Mouse (Mus musculus) c-Kit-positive CD71-positive TER-119-negative erythroid progenitor cells, embryonic 14.5 days (primary cell): Measurements from ENCODE around the gene Upf3b.
"Not testable (repeated sequence)": the region's sequence is repeated elsewhere in the genome, so short reads cannot be mapped to it uniquely, and the experiment has no call there.

ENCODE experiments used
- DNase-seq: peaks from one replicate; pipeline ENCODE4 v3.0.0-alpha.2; 2013; ENCODE audit warnings: low read depth

Gene Upf3b

GRCm38 (mm10) chrX:37110193-37110880 is at the start of gene Upf3b:
TSS of gene Upf3b (minus strand) at chrX:37110322.
- DNase-seq, result peak; percentile 91

- peak; percentile 3 for DNase-seq
Observed at GRCm38 (mm10) chrX:37157839-37158238, 47.7 kb upstream of the Upf3b start.

- DNase-seq, result peak; percentile 43
Observed at GRCm38 (mm10) chrX:37144954-37145353, 34.8 kb upstream of the Upf3b start.

- not testable (repeated sequence) for DNase-seq
Observed at GRCm38 (mm10) chrX:37144498-37144897, 34.4 kb upstream of the Upf3b start.

GRCm38 (mm10) chrX:37141732-37142131 is 31.6 kb upstream of the Upf3b start:
- DNase-seq, result no peak

GRCm38 (mm10) chrX:37126671-37127358 is 16.7 kb upstream of the Upf3b start, which contains the start of gene Nkap:
TSS of gene Nkap (plus strand) at chrX:37126795.
- DNase-seq, result peak; percentile 78

- DNase-seq, result no peak
Observed at GRCm38 (mm10) chrX:37125511-37125910, 15.4 kb upstream of the Upf3b start.

- DNase-seq, result no peak
Observed at GRCm38 (mm10) chrX:37120212-37120611, 10.1 kb upstream of the Upf3b start.

- DNase-seq, result no peak
Observed at GRCm38 (mm10) chrX:37119585-37119984, 9.5 kb upstream of the Upf3b start.

GRCm38 (mm10) chrX:37117085-37117484 is 7.0 kb upstream of the Upf3b start:
- no peak for DNase-seq

GRCm38 (mm10) chrX:37110881-37111193 is 715 bp upstream of the Upf3b start:
- no peak for DNase-seq

GRCm38 (mm10) chrX:37109526-37110192 is 463 bp downstream of the Upf3b start:
- no peak for DNase-seq

- no peak for DNase-seq
Observed at GRCm38 (mm10) chrX:37103826-37104225, 6.3 kb downstream of the Upf3b start.

- no peak for DNase-seq
Observed at GRCm38 (mm10) chrX:37098681-37099080, 11.4 kb downstream of the Upf3b start.

GRCm38 (mm10) chrX:37095106-37095768 is 14.9 kb downstream of the Upf3b start:
- no peak for DNase-seq

GRCm38 (mm10) chrX:37091457-37091856 is 18.7 kb downstream of the Upf3b start:
- DNase-seq, result no peak

- no peak for DNase-seq
Observed at GRCm38 (mm10) chrX:37088778-37089177, 21.3 kb downstream of the Upf3b start.

GRCm38 (mm10) chrX:37085665-37086064 is 24.5 kb downstream of the Upf3b start:
- no peak for DNase-seq

- peak; percentile 74 for DNase-seq
Observed at GRCm38 (mm10) chrX:37084927-37085660, 25.0 kb downstream of the Upf3b start, which contains the start of gene Rpl39. TSS of gene Rpl39 (minus strand) at chrX:37085402.

GRCm38 (mm10) chrX:37084318-37084926 is 25.7 kb downstream of the Upf3b start:
- no peak for DNase-seq

GRCm38 (mm10) chrX:37081194-37081593 is 28.9 kb downstream of the Upf3b start:
- DNase-seq, result no peak
